Mouse (Mus musculus): Measurements from ENCODE around the gene Ift81. TPM values are rescaled to one million over a fixed set of nuclear protein-coding genes. Genes with fewer than 3 reads are reported as not detected.

The Ift81 gene
- 1.0 and 1.2 TPM in 2 replicates for polyA plus RNA-seq (2012; rRNA removed)

DNA sequence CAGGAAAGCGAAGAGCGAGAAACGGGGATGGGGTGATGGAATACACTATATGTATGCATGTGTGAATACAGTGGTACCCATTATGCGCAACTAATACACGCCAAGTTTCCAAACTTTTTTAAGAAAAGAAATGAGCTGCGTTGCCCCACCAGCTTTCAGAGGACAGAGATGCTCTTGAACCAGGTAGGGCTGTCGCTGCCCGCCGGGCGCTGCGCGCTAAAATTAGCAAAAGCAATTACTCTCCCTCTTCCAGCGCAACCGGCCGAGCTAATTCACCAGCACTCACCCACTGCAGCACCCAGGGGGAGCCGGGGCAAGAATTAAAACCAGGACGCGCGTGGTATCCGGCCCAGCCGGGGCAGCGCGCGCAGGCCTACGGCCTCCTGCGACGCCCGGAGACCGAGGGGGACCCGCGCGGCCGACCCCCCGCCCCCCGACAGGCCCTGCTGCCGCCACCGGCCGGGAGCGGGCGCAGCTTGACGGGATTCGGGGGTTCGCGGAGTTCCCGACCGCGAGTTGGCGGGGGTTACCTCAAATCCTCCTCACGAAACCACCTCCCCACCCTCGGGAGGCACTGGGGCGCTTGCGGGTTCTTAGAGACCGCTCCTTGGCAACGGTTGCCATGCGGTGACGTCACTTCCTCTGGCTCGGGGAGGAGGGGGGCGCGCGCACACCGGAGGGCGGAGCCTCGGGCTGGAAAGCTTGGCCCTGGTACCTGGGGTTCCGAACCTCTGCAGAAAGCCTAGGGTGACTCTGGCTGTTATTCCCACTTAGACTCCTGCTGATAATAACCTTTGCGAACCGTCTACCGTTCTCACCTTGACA, at the start of gene Ift81:
Ift81 (minus strand) TSS at position 611 of the 825 bp plus-strand sequence.

GRCm38 (mm10) chr5:122643701-122644100, 29.4 kb upstream of the Ift81 start, which contains the start of gene P2rx7:
Gene P2rx7, plus strand, starts transcription at chr5:122643911.

DNA sequence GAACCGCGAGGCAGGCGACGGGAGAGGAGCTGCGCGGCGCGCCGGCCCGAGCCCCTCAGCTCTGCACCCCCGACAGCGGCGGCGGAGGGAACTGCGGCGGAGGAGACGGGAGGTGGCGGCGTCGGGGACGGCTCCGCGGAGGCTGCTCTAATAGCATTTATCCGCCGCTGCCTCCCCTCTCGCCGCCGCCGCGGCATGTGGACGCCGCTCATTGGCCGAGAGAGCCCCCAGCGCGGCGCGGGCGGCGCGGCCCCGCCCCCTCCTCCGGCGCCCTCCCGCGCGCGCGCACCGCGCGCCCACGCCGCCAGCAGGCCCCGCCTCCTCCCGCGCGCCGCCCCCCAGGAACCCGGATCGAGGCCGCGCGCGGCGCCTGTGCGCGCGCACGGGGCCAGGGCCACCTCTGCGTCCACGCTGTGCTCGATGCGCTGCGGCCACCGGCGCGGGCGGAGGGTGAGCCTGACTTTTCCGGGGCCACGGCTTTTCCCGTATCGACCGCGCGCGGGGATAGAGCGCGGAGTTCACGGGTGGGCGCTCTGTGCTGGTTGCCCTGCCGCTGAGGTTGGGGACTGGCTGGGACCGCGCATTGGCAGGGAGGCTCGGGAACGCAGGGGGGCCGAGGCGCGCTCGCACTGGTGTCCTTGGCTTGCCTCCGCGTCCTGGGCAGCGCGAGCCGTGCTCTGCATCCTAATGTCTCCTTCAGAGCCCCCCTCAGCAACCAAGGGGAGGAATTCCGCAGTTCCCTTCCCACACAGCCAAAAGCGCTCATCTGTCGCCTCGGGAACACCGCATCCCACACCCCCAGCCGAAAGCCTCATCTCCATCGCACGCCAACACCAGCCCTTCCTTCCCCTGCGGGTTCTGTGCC, 112.0 kb downstream of the Ift81 start, which contains the start of gene Atp2a2:
Atp2a2 (minus strand) TSS at position 149 of the 865 bp plus-strand sequence.

Other genes starting within 250 kb of the Ift81 start
- gene Gpn3, start 242.6 kb downstream of the Ift81 start, polyA plus RNA-seq (2012; rRNA removed) = 39.7 and 45.0 TPM in 2 replicates
- 16.3 and 18.3 TPM in 2 replicates for gene Fam216a, start 242.2 kb downstream of the Ift81 start, polyA plus RNA-seq (2012; rRNA removed)
- 185 and 192 TPM in 2 replicates for gene Arpc3, start 222.6 kb downstream of the Ift81 start, polyA plus RNA-seq (2012; rRNA removed)
- 11.9 and 15.0 TPM in 2 replicates for gene Anapc7, start 192.8 kb downstream of the Ift81 start, polyA plus RNA-seq (2012; rRNA removed)
- gene Atp2a2, start 112.3 kb downstream of the Ift81 start, polyA plus RNA-seq (2012; rRNA removed) = 23.3 and 26.9 TPM in 2 replicates
- 1.3 and 1.6 TPM in 2 replicates for gene P2rx7, start 29.4 kb upstream of the Ift81 start, polyA plus RNA-seq (2012; rRNA removed)
- 10.0 and 11.2 TPM in 2 replicates for gene P2rx4, start 93.0 kb upstream of the Ift81 start, polyA plus RNA-seq (2012; rRNA removed)
- 5.0 and 6.4 TPM in 2 replicates for gene Camkk2, start 164.9 kb upstream of the Ift81 start, polyA plus RNA-seq (2012; rRNA removed)
- 163 and 183 TPM in 2 replicates for gene Anapc5, start 206.8 kb upstream of the Ift81 start, polyA plus RNA-seq (2012; rRNA removed)
- gene Rnf34, start 235.5 kb upstream of the Ift81 start, polyA plus RNA-seq (2012; rRNA removed) = 6.5 and 7.2 TPM in 2 replicates